Mouse (Mus musculus) stomach, embryonic 15.5 days (tissue): ENCODE results near the gene Med7. TPM values are rescaled to one million over a fixed set of nuclear protein-coding genes. Genes with fewer than 3 reads are reported as not detected.
A peak's percentile ranks its signal among the peaks of the same experiment; 100 is the strongest.
"Not testable (repeated sequence)": the region's sequence is repeated elsewhere in the genome, so short reads cannot be mapped to it uniquely, and the experiment has no call there.

ENCODE experiments used
- ATAC-seq: fragments of 200-750 bp; cut with Nextera tagmentation; 2 replicates; pipeline ENCODE4 v1.8.0; 2017; ENCODE audit warnings: low read depth, moderate number of reproducible peaks, moderate TSS enrichment; ENCODE audit not compliant: insufficient read depth, low FRiP score
- H3K27ac ChIP-seq: fragments of 300-500 bp; sonication (generic); 2 replicates; pipeline ENCODE4 v1.5.1; 2015; ENCODE audit warnings: mild to moderate bottlenecking, inconsistent platforms
- H3K27me3 ChIP-seq: fragments of 300-500 bp; sonication (generic); replicated peaks from 2 replicates; pipeline ENCODE4 v1.6.1; 2015; ENCODE audit warnings: inconsistent platforms
- H3K36me3 ChIP-seq: fragments of 300-500 bp; sonication (generic); 2 replicates; pipeline ENCODE4 v1.6.1; 2015; ENCODE audit warnings: inconsistent platforms
- H3K4me1 ChIP-seq: fragments of 300-500 bp; sonication (generic); 2 replicates; pipeline ENCODE4 v1.6.1; 2015; ENCODE audit warnings: inconsistent platforms
- H3K4me2 ChIP-seq: fragments of 300-500 bp; sonication (generic); 2 replicates; pipeline ENCODE4 v1.6.1; 2015; ENCODE audit warnings: mild to moderate bottlenecking, inconsistent platforms
- H3K4me3 ChIP-seq: fragments of 300-500 bp; sonication (generic); replicated peaks from 2 replicates; pipeline ENCODE4 v1.5.1; 2015; ENCODE audit warnings: inconsistent platforms
- H3K9ac ChIP-seq: fragments of 300-500 bp; sonication (generic); 2 replicates; pipeline ENCODE4 v1.6.1; 2015; ENCODE audit warnings: inconsistent platforms
- H3K9me3 ChIP-seq: fragments of 300-500 bp; sonication (generic); 2 replicates; pipeline ENCODE4 v1.6.1; 2016; ENCODE audit warnings: inconsistent platforms
- WGBS: fragments of 180-500 bp; shearing (Covaris S2); methylation state at CpG from one replicate; pipeline ENCODE4 v1.1.7; 2015; 5-methylcytosine and 5-hydroxymethylcytosine counted together
- polyA plus RNA-seq: library from polyadenylated mRNA; unstranded; fragments of >200 nt; fragmentation: Nextera tagmentation; extraction: Ambion mirVana; gene quantifications from 2 replicates; pipeline ENCODE4 v1.2.1, GENCODE M21; 2015

The Med7 gene
- polyA plus RNA-seq, 1 experiment from 2014 or later: 64.7 TPM

GRCm38 (mm10) chr11:46398473-46398872, 38.3 kb upstream of the Med7 start:
- Histone ChIP-seq H3K4me1 (no peaks in the 10 kb centered on the region), H3K4me3 (no peak overlapping the region), H3K9me3 (no peaks in the 10 kb centered on the region), H3K27ac (no peak overlapping the region), H3K4me2 (no peak overlapping the region), H3K9ac (no peak overlapping the region), H3K36me3 (no peaks in the 10 kb centered on the region), H3K27me3 (no peaks in the 10 kb centered on the region)
- WGBS: 80% methylated on average over 4 of the region's 4 CpGs
- no peak for ATAC-seq

GRCm38 (mm10) chr11:46398933-46399383, 37.8 kb upstream of the Med7 start:
- Histone ChIP-seq H3K27me3 (no peaks in the 10 kb centered on the region), H3K4me3 (no peak overlapping the region), H3K9ac (no peak overlapping the region), H3K4me1 (no peaks in the 10 kb centered on the region), H3K27ac (no peak overlapping the region), H3K4me2 (no peak overlapping the region), H3K9me3 (no peaks in the 10 kb centered on the region), H3K36me3 (no peaks in the 10 kb centered on the region)
- ATAC-seq: no peak
- WGBS: 64% methylated on average over 5 of the region's 5 CpGs

GRCm38 (mm10) chr11:46401555-46401954, 35.2 kb upstream of the Med7 start:
- H3K9me3 ChIP-seq: no peaks in the 10 kb centered on the region
- no peak overlapping the region for H3K9ac ChIP-seq
- no peaks in the 10 kb centered on the region for H3K36me3 ChIP-seq
- H3K4me2 ChIP-seq: peak overlapping the region; percentile 34; the same call in 1 of the 2 replicates
- H3K4me1 ChIP-seq: no peaks in the 10 kb centered on the region
- H3K27me3 ChIP-seq: no peaks in the 10 kb centered on the region
- no peak overlapping the region for H3K4me3 ChIP-seq
- 57% methylated on average over 12 of the region's 12 CpGs for WGBS
- ATAC-seq: 0 out of 2 replicates have a peak, but pooled peaks have one; percentile 39
- no peak overlapping the region for H3K27ac ChIP-seq

GRCm38 (mm10) chr11:46404986-46405385, 31.7 kb upstream of the Med7 start:
- 83% methylated on average over 16 of the region's 16 CpGs for WGBS
- Histone ChIP-seq H3K9me3 (no peaks in the 10 kb centered on the region), H3K36me3 (no peaks in the 10 kb centered on the region), H3K4me3 (no peak overlapping the region), H3K27ac (no peak overlapping the region), H3K4me1 (no peaks in the 10 kb centered on the region), H3K9ac (no peak overlapping the region), H3K27me3 (no peaks in the 10 kb centered on the region), H3K4me2 (no peak overlapping the region)
- no peak for ATAC-seq

- no peak overlapping the region for H3K27ac ChIP-seq
- no peak for ATAC-seq
- WGBS: 58% methylated on average over 10 of the region's 10 CpGs
- H3K9me3 ChIP-seq: no peaks in the 10 kb centered on the region
- H3K4me2 ChIP-seq: no peak overlapping the region
- H3K9ac ChIP-seq: no peak overlapping the region
- no peaks in the 10 kb centered on the region for H3K27me3 ChIP-seq
- H3K4me3 ChIP-seq: no peak overlapping the region
- H3K4me1 ChIP-seq: no peaks in the 10 kb centered on the region
- no peaks in the 10 kb centered on the region for H3K36me3 ChIP-seq
These were observed 30.0 kb upstream of the Med7 start for GRCm38 (mm10) chr11:46406721-46407120.

- no peaks in the 10 kb centered on the region for H3K9me3 ChIP-seq
- H3K9ac ChIP-seq: no peak overlapping the region
- no peaks in the 10 kb centered on the region for H3K36me3 ChIP-seq
- WGBS: 42% methylated on average over 2 of the region's 2 CpGs
- no peaks in the 10 kb centered on the region for H3K4me1 ChIP-seq
- no peak overlapping the region for H3K4me2 ChIP-seq
- peak; percentile 60; the same call in 1 of the 2 replicates for ATAC-seq
- H3K27me3 ChIP-seq: no peaks in the 10 kb centered on the region
- H3K27ac ChIP-seq: no peak overlapping the region
- H3K4me3 ChIP-seq: no peak overlapping the region
These were observed 26.6 kb upstream of the Med7 start for GRCm38 (mm10) chr11:46410018-46410563.

GRCm38 (mm10) chr11:46418438-46418837, 18.3 kb upstream of the Med7 start:
- H3K36me3 ChIP-seq: no peaks in the 10 kb centered on the region
- H3K9me3 ChIP-seq: no peaks in the 10 kb centered on the region
- no peak overlapping the region for H3K4me2 ChIP-seq
- 35% methylated on average over 1 of the region's 1 CpGs for WGBS
- no peak overlapping the region for H3K9ac ChIP-seq
- no peak overlapping the region for H3K4me3 ChIP-seq
- no peak overlapping the region for H3K27ac ChIP-seq
- no peaks in the 10 kb centered on the region for H3K4me1 ChIP-seq
- no peaks in the 10 kb centered on the region for H3K27me3 ChIP-seq
- no peak for ATAC-seq

- no peaks in the 10 kb centered on the region for H3K4me1 ChIP-seq
- H3K27ac ChIP-seq: no peak overlapping the region
- WGBS: 73% methylated on average over 5 of the region's 5 CpGs
- no peak for ATAC-seq
- H3K27me3 ChIP-seq: no peaks in the 10 kb centered on the region
- no peak overlapping the region for H3K9ac ChIP-seq
- no peaks in the 10 kb centered on the region for H3K36me3 ChIP-seq
- no peak overlapping the region for H3K4me3 ChIP-seq
- no peak overlapping the region for H3K4me2 ChIP-seq
- no peaks in the 10 kb centered on the region for H3K9me3 ChIP-seq
These were observed 17.9 kb upstream of the Med7 start for GRCm38 (mm10) chr11:46418860-46419259.

- Histone ChIP-seq H3K9ac (no peak overlapping the region), H3K27ac (no peak overlapping the region), H3K4me3 (no peak overlapping the region), H3K27me3 (no peaks in the 10 kb centered on the region), H3K4me2 (no peak overlapping the region), H3K4me1 (no peaks in the 10 kb centered on the region), H3K9me3 (no peaks in the 10 kb centered on the region), H3K36me3 (no peaks in the 10 kb centered on the region)
- ATAC-seq: no peak
- 73% methylated on average over 8 of the region's 8 CpGs for WGBS
These were observed 15.4 kb upstream of the Med7 start for GRCm38 (mm10) chr11:46421086-46421888.

- not testable (repeated sequence) for H3K4me1 ChIP-seq, H3K9ac ChIP-seq, H3K4me2 ChIP-seq, H3K4me3 ChIP-seq, H3K36me3 ChIP-seq, ATAC-seq, H3K27ac ChIP-seq, H3K27me3 ChIP-seq, H3K9me3 ChIP-seq
- 44% methylated on average over 4 of the region's 4 CpGs for WGBS
These were observed 8.6 kb upstream of the Med7 start for GRCm38 (mm10) chr11:46428131-46428530.

GRCm38 (mm10) chr11:46430123-46430522, 6.6 kb upstream of the Med7 start:
- Histone ChIP-seq H3K4me2 (no peak overlapping the region), H3K9ac (no peak overlapping the region), H3K4me3 (no peak overlapping the region), H3K9me3 (no peaks in the 10 kb centered on the region), H3K27me3 (no peaks in the 10 kb centered on the region), H3K4me1 (no peaks in the 10 kb centered on the region), H3K36me3 (no peaks in the 10 kb centered on the region), H3K27ac (no peak overlapping the region)
- ATAC-seq: no peak
- WGBS: 90% methylated on average over 2 of the region's 2 CpGs

- H3K4me2 ChIP-seq: no peak overlapping the region
- H3K4me3 ChIP-seq: no peak overlapping the region
- H3K27ac ChIP-seq: no peak overlapping the region
- H3K9ac ChIP-seq: no peak overlapping the region
- peak; percentile 60 for ATAC-seq
- H3K36me3 ChIP-seq: no peaks in the 10 kb centered on the region
- H3K9me3 ChIP-seq: no peaks in the 10 kb centered on the region
- H3K27me3 ChIP-seq: no peaks in the 10 kb centered on the region
- no peaks in the 10 kb centered on the region for H3K4me1 ChIP-seq
- 18% methylated on average over 3 of the region's 3 CpGs for WGBS
These were observed 5.6 kb upstream of the Med7 start for GRCm38 (mm10) chr11:46431129-46431528.
